Mouse (Mus musculus): ENCODE data around the gene Cped1. TPM values are rescaled to one million over a fixed set of nuclear protein-coding genes. Genes with fewer than 3 reads are reported as not detected.

The Cped1 gene
- polyA plus RNA-seq, 2 experiments, result 1.8 to 2.5 TPM

GRCm38 (mm10) chr6:22297028-22297427 is 311.3 kb downstream of the Cped1 start:
- no peaks in the 10 kb centered on the region for H3K36me3 ChIP-seq (replicated peaks; ENCODE audit: control insufficient read depth, insufficient read depth, low read depth)
- no peak overlapping the region for H3K27ac ChIP-seq
- H3K9ac ChIP-seq (replicated peaks), result no peak overlapping the region
- WGBS (ENCODE audit: insufficient replicate concordance), result 64% methylated on average over 6 of the region's 6 CpGs
- DNase-seq (ENCODE audit: low read depth in 3 of 3, low spot score in 3 of 3) (no peak), ATAC-seq (ENCODE audit: insufficient read depth) (no peak)
- no peaks in the 10 kb centered on the region for H3K27me3 ChIP-seq (ENCODE audit: control insufficient read depth, insufficient read depth, low read length)
- H3K9me3 ChIP-seq (ENCODE audit: control insufficient read depth, low read length), result no peaks in the 10 kb centered on the region
- no peak overlapping the region for H3K4me3 ChIP-seq (ENCODE audit: insufficient read depth in 1 of 2, low read depth in 2 of 2, low read length in 2 of 2)
- TF ChIP-seq CTCF (IDR thresholded peaks at IDR 0.05; ENCODE audit: low read depth), result no peak
- no peak for TF ChIP-seq EP300 (IDR thresholded peaks at IDR 0.05; ENCODE audit: low read depth)
- 0 out of 4 replicates have a peak, but pooled peaks cover 0 to 2% of the 10 kb centered on the region in 2 experiments for H3K4me1 ChIP-seq (replicated peaks; ENCODE audit: control insufficient read depth in 2 of 2, insufficient read depth in 2 of 2, low read length in 1 of 2)
- no peak overlapping the region for H3K4me2 ChIP-seq (ENCODE audit: low read depth)

- Histone ChIP-seq H3K9me3 (ENCODE audit: control insufficient read depth, low read length) (no peaks in the 10 kb centered on the region), H3K27ac (no peak overlapping the region), H3K4me1 (replicated peaks; ENCODE audit: control insufficient read depth in 2 of 2, insufficient read depth in 2 of 2, low read length in 1 of 2) (0 out of 4 replicates have a peak, but pooled peaks cover 0 to 2% of the 10 kb centered on the region in 2 experiments), H3K9ac (replicated peaks) (no peak overlapping the region), H3K27me3 (ENCODE audit: control insufficient read depth, insufficient read depth, low read length) (no peaks in the 10 kb centered on the region), H3K36me3 (replicated peaks; ENCODE audit: control insufficient read depth, insufficient read depth, low read depth) (no peaks in the 10 kb centered on the region), H3K4me2 (ENCODE audit: low read depth) (no peak overlapping the region), H3K4me3 (ENCODE audit: insufficient read depth in 1 of 2, low read depth in 2 of 2, low read length in 2 of 2) (no peak overlapping the region)
- DNase-seq (ENCODE audit: low read depth in 3 of 3, low spot score in 3 of 3) (no peak), ATAC-seq (ENCODE audit: insufficient read depth) (no peak)
- TF ChIP-seq EP300 (IDR thresholded peaks at IDR 0.05; ENCODE audit: low read depth) (no peak), CTCF (IDR thresholded peaks at IDR 0.05; ENCODE audit: low read depth) (no peak)
- WGBS (ENCODE audit: insufficient replicate concordance), result 55% methylated on average over 14 of the region's 14 CpGs
These were observed 312.3 kb downstream of the Cped1 start for GRCm38 (mm10) chr6:22298059-22298458.

Other genes starting within 250 kb of the Cped1 start
- 2.8 and 4.3 TPM in 2 replicates for gene Tspan12, start 133.4 kb upstream of the Cped1 start, polyA plus RNA-seq (2012; rRNA removed)
- gene Tspan12, start 133.4 kb upstream of the Cped1 start, polyA plus RNA-seq (2014; fragmentation: Nextera tagmentation; extraction: Ambion mirVana), result 18.3 and 18.9 TPM in 2 replicates
- gene Ing3, start 36.3 kb upstream of the Cped1 start, polyA plus RNA-seq (2012; rRNA removed), result 3.6 and 5.5 TPM in 2 replicates
- gene Ing3, start 36.3 kb upstream of the Cped1 start, polyA plus RNA-seq (2014; fragmentation: Nextera tagmentation; extraction: Ambion mirVana), result 16.1 and 16.6 TPM in 2 replicates